Mouse (Mus musculus) left cerebral cortex, adult 18-20 months (tissue): ENCODE measurements around the gene Slc22a14. TPM values are rescaled to one million over a fixed set of nuclear protein-coding genes. Genes with fewer than 3 reads are reported as not detected.

Experiments
- DNase-seq, 2 experiments: peaks; one replicate each; pipeline ENCODE4 v3.0.0; 2021 to 2022; ENCODE audit warnings: low spot score in 2 of 2, mixed read lengths in 1 of 2
- total RNA-seq, 2 experiments: library from RNA; stranded (reverse); gene quantifications; 2 replicates each; pipeline ENCODE4 v1.2.3; 2021

Gene Slc22a14
- total RNA-seq, 2 experiments from 2014 or later: not detected

GRCm38 (mm10) chr9:119208998-119209397, 156.4 kb downstream of the Slc22a14 start, which contains the start of gene Slc22a13:
TSS of gene Slc22a13 (minus strand) at chr9:119209098.
- DNase-seq: no peak

GRCm38 (mm10) chr9:119207113-119207512, 158.2 kb downstream of the Slc22a14 start:
- DNase-seq: no peak

GRCm38 (mm10) chr9:119206666-119207065, 158.7 kb downstream of the Slc22a14 start:
- no peak for DNase-seq

GRCm38 (mm10) chr9:119205756-119206155, 159.6 kb downstream of the Slc22a14 start:
- DNase-seq: no peak

DNA sequence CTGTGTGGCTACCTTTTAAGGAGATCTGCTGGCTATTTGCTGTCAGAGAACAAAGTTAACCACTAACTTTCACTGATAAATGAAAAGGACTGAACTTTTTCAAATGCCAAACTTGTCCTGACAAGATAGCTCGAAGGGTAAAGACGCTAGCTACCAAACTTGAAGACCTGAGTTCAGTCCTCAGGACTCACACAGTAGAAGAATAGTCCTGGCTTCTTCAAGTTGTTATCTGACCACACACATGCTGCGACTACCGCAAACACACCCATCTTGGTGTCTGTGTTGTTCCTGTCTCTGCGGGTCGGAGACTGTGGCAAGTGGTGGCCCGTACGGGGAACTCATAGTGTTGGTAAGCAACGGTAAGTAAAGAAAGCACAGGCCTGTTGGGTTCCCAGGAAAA, 161.7 kb downstream of the Slc22a14 start:
- no peak for DNase-seq

GRCm38 (mm10) chr9:119201653-119202052, 163.7 kb downstream of the Slc22a14 start:
- no peak for DNase-seq

DNA sequence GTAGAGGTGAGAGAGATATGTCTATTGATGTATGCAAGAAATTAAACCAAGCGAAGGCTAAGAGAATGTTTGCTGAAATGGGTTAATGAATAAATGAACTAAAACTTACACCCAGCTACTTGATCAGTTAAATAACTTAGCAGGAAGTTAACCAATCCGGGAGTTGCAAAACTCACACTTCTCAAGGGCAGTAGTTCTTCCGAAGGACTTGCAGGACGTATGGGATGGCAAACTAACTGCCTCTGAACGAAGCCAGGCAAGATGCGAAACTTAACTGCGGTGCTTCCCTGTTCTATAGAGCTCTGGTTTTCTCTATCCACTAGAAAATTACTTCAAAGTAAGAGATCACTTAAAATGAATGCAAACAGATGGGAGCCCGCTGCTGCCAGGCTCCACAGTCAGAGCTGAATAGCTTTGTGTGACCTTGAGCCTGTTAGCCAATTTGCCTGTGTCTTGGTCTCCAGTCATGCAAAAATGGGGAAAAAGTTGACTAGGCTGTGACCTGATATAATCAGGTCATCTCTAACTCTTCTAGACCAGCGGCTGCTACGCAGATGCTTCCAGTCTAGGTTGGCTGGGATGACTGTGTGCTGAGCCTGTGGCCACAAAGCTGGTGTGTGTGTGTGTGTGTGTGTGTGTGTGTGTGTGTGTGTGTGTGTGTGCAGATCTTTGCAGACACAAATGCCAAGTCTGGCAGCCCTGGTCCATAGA, 166.0 kb downstream of the Slc22a14 start:
- no peak for DNase-seq

GRCm38 (mm10) chr9:119192202-119192990, 173.0 kb downstream of the Slc22a14 start:
- DNase-seq: peak; percentile 15 to 45

DNA sequence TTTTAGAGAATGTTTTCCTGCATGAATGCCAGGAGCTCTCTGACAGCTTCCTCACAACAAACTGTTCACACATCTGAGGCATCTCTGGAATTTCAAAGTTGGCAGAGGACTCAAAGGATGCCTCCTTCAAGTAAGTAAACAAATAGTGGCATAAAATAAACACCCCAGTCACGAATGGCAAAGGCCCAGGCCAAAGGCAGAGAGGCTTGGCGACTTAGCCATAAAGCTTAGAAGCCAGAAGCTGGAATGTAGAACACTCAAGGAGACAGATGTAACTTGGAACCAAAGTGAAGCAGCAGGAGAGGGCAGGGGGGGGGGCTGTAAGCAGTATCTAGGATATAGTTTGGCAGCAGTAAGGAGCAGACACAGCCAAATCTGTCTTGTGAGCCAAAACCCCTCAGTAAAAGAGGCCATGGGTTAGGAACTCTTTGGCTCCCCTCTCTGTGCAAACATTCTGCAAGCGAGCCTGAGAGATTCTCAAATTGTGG, 184.1 kb downstream of the Slc22a14 start:
- no peak for DNase-seq

DNA sequence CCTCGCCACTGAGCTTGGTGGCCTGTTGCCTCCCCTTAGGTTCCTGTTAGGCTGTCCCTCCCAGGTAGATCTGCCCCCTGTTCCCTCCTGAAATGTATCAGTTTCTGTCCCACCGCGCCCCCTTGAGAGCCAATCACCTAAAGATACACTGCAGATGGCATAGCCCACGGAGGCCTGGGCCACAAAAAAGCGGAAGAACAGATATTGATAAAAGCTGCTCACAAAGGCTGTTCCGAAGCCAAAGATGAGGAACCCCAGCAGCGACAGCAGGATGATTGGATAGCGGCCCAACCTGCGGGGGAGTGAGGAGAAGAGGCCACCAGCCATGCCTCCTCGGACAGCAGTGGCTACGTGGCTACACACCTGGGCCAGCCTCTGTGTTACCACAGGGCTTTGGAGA, 186.1 kb downstream of the Slc22a14 start:
- no peak for DNase-seq

DNA sequence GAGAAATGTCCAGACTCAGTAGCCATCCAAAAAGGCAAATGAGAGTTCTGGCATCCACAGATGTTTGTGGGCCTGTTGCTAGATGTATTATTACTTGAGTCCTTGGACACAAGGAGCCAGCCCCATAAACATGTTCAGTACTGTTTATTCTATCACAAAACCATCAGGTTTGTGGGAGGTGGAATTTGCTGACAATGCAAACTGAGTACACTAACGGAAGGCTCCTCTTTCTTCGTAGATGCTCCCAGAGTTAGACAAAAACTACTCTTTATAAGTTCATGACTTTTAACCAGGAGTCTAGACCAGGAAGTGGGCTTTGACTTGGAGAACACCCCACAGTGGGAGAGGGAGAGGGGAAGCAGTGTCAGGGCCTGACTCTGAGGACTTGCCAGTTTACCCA, 197.7 kb downstream of the Slc22a14 start:
- DNase-seq: no peak

DNA sequence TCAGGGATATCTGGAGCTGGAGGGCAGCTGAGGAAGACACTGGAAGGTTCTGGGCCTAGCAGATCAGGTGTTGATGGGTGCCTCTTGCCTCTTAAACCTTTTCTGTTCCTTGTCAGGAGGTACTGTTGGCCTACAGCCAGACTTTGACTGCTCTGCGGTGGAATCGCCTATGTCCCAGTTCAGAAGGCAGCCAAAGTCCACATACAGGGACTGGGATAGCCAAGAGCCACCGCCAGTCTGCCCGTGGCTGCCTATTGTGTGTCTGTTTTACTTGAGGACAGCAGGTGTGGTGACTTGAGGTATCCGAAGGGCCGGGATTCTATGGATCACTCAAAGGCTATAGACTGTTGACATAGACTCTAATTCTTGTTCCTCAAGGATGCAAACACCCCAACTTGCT, 199.8 kb downstream of the Slc22a14 start:
- no peak for DNase-seq

DNA sequence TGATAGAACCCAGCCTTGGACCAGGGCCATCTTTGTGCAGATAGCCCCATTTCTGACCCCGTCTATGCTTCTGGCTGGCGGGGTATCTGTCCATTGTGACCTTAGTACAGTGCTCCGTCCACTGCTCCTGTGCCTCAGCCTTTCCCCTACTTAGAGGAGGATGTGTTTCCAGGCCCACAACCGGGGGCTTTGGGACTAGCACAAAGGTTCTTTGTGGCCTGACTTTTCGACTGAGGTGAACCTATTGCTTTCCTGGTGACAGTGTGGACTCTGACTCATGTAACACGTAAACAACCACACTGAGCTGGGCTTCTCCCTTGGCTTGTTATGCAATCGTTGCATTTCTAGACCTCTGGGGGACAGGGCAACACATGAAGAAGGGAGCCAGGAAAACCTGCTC, 200.6 kb downstream of the Slc22a14 start:
- DNase-seq: no peak

GRCm38 (mm10) chr9:119160689-119161088, 204.7 kb downstream of the Slc22a14 start:
- no peak for DNase-seq

DNA sequence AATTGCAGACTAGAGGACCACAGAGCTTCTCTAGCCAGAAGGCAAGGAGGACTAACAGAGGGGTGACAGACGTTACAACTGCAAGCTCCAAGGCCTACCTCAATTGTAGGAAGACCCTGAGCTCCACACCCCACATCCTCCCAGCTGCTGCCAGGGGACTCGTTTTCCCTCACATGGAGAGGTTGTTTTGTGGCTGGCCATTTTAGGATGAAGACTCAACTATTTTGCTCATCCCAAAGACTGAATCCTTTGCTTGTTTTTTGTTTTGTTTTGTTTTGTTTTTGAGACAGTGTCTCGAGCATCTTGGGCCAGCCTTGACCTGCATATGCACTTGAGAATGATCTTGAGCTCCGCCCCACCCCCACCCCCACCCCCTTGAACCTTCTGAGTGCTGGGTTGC, 206.5 kb downstream of the Slc22a14 start, which contains the start of gene Gm47289:
Gene Gm47289, plus strand, starts transcription at position 301 of the 400 bp plus-strand sequence.
- DNase-seq: no peak

- peak; percentile 63 to 69 for DNase-seq
Measured at GRCm38 (mm10) chr9:119156278-119157201, 208.8 kb downstream of the Slc22a14 start, which contains the start of gene Acaa1b. TSS of gene Acaa1b (minus strand) at chr9:119157093.

DNA sequence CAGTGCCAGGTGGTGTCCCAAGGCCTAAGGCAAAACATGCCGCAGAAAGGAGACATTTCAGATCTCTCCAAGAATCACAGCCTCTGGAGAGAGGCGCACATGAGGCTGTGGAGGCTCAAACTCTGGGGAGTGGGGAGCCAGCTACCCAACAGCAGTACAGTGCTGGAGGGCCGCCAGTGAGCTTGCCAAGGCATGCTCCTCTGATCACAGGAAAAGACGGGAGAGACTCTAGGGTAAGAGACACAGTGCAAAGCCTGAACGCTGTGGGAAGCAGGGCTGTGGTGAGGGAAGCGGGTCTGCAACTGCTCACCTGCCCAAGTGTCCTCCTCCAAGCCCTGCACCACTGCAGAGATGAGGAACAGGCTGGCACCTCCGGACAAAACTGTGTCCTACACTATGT, 209.5 kb downstream of the Slc22a14 start:
- DNase-seq: no peak

- no peak for DNase-seq
Measured at GRCm38 (mm10) chr9:119155416-119155815, 209.9 kb downstream of the Slc22a14 start.

- DNase-seq: no peak
Measured at GRCm38 (mm10) chr9:119151751-119152150, 213.6 kb downstream of the Slc22a14 start.

DNA sequence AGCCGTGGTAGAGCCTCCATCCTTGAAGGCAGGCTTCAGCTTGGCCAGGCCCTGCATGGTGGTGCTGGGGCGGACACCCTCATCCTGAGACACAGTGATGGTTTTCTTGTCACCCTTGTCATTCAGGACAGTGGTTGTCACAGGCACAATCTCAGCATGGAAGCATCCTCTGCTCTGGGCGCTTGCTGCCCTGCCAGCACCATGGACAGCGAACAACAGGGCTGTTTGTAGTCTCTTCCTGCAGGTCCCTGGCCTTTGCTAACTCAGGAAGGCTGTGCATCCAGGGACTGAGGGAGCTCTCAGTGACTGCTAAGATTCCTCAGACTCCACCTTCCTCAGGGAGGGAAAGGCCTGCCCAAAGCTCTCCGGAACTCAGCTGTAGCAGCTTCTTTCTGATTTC, 215.8 kb downstream of the Slc22a14 start:
- no peak for DNase-seq
